Mouse (Mus musculus): Measurements from ENCODE around the gene Dock9.

Dock9 gene

DNA sequence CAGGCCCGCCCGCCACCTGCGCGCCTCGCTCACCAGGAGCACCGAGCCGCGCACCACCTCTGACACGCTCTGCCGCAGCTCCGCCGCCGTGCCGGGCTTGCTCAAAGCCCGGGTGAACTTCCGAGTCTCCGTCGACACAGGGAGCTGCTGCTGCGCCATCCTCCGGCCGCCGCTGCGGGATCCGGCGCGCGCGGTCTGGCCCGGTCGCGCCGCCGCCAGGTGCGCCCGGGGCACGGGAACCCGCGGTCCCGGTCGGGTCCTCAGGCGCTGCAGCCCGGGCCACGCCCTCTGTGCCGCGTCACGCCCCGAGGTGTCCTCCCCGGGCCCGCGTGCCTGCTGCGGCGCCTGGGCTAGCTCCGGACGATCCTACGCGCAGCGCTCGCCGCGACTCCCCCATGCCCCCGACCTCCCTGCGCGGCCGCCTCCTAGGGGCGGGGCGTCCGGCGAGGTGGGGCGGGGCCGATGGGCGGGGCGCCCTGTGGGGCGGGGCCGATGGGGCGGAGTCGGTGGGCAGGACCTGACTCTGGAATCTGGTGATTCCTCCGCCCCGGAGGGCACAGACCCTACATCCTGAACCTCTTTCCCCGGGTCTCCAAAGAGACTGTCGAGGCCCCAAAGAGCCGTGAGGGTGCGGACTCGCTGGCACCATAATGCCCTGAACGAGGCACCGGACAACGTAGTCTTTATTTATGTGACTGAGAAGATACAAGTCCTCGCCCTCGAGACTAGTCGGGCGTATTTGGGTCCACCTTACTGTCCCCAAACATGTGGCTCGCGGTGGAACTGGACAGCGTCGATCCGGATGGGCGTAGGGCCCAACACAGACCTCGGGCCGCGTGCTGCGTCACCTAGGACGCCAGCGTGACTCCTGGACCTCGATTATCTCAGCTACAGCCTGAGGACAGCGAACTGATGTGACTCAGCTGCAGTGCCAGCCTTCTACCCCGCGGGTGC lies at the start of gene Dock9:
Dock9 (minus strand) TSS at position 381 of the 954 bp plus-strand sequence.
- peak; percentile 94 to 95 for DNase-seq

DNA sequence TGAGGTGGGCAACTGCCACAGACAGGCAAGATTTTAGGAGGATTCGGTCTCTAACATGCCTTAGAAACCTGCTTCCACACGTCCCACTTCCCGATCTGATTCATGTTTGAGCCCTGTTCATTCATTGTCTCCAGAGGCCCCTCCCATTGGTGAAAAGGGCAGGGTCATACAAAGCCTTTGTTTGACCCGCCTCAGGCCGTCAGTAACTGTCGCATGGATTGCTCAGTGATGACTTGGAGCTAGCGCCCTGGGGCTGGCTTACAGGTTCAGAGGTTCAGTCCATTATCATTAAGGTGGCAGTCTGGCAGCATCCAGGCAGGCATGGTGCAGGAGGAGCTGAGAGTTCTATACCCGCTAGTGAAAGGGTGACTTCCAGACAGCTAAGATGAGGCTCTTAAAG lies 46.8 kb upstream of the Dock9 start:
- no peak for DNase-seq

DNA sequence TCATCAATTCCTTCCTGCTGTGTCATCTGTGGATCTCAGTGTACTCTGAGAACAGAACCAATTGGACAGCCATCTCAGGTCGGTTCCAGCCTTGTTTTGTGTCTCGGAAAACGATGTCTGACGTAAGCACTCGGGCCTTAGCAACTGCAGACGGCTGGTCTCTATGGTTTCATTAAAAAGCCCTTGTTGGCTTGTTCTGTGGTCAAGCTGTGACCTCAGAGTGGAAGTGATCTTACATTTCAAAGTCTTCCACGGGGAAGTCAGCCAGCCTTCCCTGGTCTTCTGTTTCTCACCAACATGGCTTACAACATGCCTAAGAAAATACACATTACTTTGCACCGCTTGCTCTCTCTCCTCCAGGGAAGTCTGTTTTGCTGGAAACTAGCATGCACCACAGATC lies 42.6 kb upstream of the Dock9 start:
- DNase-seq: no peak

DNA sequence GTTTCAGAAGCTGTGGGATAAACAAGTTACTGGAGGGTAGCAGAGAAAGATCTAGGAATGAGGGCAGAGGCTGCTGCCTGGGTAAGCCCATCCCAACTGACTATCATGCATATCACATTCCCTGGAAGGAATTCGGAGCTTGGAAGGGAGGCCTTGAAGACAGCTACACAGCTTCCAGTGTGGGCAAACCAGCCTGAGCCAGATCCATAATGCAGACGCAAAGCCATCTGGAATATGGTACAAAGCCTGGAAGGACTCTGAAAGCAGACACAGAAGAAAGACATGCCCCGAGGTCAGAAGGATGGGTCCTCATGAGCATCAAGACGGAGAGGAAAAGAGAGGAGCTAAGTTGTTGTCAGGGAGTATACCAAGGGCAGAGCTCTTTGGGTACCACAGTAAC lies 40.5 kb upstream of the Dock9 start:
- no peak for DNase-seq

DNA sequence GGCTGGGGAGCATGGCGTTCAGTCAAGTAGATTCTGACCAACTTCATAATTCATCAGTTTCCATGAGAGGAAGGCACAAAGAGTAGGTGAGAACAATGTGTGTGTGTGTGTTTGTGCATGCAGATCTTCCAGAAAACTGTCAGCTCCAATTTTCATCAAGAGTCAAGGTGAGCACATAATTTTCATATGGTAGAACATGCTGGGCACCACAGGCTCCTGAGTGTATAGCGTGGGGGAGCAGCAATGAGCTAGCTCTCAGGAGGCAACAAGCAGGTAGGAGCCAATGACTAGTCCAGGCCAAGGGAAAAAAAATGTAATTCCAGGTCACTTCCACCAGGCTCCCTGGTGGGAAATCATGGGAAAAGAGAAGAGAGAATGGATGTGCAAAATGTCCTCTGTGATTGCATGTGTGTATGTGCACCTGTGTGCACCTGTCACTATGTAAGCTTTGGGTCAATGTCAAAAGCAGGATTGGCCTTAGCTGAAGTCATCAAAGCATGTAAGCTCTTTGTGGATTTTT lies 35.4 kb upstream of the Dock9 start:
- DNase-seq: no peak

DNA sequence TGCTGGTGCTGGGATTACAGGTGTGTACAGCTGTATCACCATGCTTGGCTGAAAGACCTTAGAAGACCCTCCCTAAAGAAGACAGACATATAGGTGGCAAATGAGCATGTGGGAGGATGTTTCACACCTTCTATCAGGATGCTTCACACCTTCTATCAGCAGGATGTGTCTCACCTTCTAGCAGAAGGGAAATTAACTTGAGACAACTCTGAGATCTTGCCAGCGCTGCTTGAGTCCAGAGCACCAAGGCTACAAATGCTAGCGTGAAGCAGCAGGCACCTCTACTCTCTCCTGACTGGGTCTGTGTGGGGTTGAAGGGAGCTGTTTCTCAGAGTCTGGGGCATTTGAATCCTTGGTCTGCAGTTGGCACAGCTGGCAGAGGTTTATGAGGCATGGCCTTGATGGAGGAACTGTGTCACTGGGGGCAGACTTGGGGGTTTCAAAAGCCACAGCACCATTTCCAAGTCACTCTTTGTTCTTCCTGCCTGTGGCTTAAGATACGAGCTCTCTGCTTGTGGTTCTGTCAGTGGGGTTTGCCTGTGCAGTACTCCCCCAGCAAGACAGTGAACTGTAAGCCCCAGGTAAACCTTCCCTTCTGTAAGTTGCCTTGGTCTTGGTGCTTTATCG lies 32.3 kb upstream of the Dock9 start:
- no peak for DNase-seq

DNA sequence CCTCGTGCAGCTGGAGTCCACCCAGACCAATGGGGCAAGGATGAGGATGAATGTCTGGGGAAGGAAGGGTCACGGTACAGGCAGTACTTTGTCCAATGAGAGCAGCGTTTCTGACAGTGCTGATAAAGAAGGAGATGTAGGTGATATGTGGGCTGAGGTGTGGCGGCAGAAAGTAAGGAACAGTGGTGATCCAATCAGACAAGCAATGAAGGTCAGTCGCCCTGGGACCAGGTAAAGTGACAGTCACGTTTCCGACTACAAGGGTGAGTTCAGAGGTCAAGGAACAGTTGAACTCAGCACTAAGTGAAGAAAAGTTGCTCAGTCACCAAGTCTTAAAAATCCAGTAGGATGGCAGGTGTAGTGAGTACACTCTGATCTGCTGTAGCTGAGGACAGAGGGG lies 29.5 kb upstream of the Dock9 start:
- peak; percentile 4 to 13 for DNase-seq

DNA sequence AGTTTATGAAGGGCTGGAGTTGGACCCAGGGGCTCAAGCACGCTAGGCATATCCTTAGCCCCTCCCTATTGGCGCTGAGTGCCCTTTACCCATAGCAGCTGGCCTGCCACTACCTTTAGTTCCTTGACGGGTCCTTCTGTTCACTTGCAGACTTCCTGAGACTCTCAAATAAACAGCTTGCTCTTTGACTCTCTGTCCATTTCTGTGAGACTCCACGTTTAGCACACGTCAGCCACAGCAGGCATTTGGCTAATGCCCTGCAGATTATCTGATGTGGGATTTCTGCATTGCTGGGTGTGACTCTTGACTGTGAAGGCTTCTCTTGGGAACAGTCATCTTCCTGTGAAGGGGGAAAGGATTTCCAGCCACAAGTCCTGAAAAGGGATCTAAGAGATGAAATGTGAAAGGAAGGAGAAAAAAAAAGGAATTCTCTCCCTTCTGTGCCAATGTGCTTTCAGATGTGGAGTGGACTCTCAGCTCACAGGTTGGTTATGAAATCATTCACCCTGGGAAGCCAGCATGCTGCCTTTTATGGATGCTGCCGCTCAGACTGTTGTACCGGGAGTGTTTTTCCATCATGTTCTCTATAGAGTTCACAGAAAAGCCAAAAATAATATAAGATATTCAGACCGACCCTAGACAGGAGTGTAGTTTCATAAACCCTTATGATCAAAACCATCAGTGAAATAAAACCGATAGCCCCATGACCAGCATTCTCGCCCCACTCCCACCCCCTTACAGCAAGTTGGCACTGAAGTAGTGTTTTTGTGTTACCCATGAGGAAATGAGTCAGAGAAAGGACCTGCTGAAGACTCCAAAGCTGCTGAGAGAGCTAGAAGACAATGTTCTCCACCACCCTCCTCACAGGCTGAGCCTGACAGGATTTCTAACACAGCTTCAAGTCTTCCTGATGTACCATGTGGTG lies 28.1 kb upstream of the Dock9 start:
- peak; percentile 39 to 67 for DNase-seq

DNA sequence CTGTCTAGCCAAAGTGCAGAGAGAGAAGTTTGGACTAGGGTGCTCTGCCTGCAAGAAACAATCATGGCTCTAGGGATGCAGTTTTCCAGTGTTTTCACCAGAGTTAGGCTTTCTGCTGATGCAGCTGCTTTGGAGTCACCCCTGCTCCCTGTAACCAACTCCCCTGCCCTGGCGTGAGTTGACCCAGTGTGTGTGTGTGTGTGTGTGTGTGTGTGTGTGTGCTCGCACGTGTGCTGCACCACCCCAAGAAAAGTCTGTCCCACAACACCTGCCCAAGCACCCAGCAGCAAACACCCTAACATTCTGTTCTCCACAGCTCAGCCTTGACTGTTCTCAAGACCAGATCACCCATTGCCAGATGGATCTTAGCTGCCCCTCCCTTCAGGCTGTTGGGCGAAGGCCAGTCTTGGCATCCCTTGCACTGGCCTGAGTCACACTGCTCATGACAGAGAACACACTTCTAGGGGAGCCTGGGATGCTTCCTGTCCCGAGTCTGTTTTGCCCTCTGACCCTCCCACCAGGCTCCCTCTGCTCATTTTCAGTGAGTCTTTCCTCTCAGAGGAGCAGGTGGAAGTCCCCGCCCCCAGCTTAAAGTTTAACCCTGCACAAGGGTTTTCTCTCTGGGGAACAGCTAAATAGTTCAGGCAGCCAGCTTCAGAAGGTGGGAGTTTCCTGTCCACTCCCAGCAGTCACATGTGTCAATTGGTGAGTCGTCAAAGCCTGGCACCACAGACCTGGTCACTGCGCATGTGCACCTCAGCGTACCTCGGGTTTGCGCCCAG lies 26.9 kb upstream of the Dock9 start:
- DNase-seq: peak; percentile 92 to 94

DNA sequence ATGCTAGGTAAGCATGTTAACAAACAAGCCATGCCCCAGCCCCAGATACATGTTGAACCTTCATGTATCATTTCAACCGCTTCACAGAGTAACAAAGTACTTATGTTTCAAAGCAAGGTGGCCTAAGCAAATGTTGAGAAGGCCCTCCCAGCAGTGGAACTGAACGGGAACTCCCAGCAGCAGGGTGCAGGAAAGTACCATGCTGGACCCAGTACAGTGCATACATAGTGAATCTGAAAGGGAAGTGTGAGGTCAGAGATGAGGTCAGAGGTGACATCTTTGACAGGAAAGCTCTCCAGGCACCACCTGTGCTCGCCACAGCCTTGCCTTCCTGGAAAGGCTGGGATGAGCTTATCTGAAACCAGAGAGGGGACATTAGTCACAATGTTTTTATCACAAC lies 25.4 kb upstream of the Dock9 start:
- DNase-seq: peak in 1 of 2 experiments; percentile 31

DNA sequence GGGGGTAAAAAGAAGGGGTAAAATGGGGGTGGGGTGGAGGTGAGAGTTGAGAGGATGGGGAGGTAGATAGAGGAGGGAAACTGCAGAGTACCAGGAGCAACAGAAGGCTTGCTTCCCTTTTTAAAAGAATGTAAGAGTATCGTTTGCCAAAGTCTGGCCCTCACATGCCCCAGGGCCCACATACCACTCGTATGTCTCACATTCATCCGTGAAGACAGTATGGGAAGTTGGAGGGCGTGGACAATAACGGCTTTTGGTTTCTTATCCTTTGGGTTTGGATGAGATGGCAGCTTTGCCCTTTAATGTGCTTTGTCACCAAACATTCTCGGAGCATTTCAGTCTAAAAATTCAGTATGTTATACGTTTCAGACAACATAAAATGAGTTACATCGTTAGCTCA lies 24.9 kb upstream of the Dock9 start:
- DNase-seq: no peak

DNA sequence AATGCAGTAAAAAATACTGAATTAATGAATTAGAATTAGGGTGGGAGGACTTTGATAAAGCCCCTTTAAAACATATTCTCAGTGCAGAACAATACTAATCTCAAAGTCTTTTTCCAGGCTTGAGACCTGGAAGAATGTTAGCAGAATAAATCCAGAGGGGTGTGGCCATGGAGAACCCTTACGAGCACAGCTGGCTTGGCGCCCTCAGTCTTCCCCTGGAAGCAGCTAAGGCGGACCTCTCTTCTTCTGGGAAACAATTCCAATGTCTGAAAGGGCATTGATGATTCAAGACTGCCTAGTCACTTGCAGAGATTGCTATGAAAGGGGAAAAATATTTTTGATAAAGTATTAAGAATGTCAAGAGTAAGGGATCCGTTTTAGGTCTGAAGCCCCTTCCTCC lies 9.2 kb upstream of the Dock9 start:
- DNase-seq: no peak

DNA sequence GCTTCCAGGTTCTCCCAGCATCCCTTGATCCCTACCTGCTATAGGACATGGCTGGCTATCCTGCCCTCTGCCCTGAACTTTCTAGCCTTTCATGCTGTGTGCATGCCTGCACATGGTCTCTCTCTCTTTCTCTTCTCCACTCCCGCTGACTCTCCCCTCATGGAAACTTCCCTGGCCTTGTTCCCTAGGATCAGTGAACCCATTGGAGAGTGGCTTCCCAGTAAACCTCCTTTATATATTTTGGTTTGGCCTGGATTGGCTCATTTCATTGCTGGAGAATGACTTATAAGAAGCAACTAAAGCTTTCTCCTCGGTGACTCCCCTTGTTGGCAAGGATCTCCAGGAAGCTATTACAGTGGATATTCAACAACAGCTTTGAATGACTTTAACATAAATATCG lies 8.7 kb upstream of the Dock9 start:
- DNase-seq: no peak

DNA sequence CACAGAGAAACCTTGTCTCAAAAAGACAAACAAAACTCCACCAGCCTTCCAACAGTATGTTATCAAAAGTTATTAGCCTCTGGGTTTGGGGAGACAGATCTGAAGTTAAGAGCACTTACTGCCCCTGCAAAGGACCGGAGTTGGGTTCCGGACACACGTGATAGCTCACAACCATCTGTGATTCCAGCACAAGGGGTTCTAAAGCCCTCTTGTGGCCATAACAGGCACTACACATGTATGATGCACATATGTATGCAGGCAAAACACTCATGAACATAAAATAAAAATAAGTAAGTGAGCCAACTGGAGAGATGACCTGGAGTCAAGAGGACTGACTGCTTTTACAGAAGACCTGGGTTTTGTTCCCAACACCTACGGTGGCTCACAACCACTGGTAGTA lies 6.8 kb upstream of the Dock9 start:
- DNase-seq: peak in 1 of 2 experiments; percentile 40

DNA sequence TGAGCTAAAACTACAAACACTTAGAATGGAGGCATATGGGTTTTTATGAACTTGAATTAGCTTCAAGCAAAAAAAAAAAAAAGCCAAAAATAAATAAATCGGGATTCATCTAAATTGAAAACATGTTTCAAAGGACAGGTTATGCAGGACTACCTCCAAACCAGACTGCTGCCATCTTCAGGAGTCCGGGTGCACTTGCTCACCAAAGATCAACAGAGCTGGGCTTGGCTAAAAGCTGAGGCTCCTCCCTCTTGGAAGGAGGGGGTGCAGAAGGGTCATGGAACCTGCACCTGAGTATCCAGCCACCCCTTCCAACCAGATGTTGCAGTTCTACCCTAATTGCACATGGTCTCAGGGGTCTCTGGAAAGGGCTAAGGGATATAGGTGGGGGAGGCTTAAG lies 3.3 kb upstream of the Dock9 start:
- peak; percentile 72 to 75 for DNase-seq

DNA sequence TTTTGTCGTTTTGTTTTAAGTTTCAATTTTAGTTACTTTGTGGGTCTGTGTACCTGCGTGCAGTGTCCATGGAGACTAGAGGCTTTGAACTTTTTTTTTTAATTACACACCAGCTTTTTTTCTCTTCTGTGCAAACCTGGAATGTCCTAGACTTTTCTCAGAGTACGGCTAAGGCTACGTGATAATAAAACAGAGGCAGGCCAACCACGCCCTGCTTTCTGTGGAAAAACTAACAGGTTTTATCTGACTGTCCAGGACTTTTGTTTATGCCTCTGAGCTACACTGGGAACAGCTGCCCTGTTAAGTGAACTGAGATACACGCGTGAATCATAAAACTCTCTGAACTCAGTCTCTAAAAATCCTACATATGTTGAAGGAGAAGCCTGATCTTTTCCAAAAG lies 1.5 kb upstream of the Dock9 start:
- DNase-seq: no peak

DNA sequence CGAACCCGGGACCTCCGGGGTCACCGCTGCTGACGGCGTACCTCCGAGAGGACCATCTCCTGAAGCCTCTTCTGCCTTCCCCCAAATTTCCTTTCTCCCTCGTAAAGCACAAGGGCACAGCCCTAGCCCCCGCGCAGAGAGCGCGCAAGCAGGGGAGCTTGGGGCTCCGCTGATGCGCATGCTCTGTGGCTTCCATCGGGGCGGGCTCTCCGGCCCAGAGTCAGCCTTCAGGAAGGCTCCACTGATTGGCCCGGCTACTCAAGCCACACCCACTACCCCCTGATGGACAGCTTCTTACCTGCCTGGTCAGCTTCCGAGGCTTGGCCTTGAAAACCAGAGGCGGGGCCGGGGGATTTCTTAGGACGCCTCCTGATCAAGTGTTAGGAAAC lies 768 bp upstream of the Dock9 start:
- DNase-seq: peak; percentile 96 to 98

DNA sequence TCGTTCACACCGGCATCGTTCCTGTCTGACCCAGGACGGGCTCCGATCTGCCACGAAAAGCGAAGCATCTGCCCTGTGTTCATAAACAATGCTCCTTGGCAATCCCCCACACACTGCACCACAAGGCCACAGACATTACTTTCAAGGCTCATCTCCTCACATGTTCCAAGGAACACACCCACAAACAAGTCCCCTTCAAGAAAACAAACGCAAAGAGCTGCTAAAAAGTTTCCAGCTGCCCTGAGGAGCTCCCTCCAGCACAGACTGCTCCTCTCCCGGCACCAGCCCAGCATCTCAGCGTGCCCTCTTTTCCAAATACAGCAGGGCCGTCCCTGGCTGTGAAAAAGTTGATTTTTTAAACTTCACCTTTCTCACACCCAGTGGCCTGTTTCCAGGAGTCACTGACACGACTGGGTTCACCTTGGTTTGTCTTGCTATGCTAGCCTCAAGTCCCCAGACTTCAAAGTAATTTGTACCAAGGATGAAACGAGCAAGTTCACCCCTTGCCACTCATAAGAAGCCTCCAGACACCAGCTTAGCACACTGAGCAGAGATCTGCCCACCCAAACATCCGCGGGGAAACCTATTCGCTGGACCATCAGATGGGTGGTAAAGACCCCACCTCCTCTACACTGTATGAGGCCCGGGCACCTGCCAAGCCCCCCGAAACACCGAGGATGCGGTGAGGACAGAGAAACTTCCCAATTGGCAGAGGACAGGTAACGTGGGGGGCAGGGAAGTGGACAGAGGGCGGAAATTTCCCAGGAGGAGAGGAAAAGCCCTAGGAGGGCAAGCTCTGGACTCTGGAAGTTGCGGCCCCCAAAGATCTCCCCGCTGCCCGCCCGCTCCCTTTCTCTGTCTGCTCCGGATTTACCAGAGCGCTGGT lies 823 bp downstream of the Dock9 start:
- DNase-seq: peak in 1 of 2 experiments; percentile 39

DNA sequence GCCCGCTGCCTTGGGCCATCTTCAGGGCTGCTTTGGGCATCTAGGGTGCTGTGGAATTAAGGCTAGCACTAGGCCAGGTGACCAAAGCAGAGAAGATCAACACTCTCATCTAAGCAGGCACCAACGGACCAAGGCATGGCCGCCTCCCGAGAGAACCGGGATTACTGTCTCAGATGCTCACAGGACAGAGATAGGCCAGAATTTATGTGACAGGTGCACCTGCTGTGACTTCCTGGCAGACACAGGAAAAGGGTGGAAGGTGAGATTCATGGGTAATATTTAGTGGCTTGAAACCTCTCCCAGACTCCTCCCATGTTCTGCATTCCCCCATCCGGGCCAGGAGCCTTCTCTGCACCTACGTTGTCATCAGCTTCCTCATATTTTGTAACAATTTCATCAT lies 2.1 kb downstream of the Dock9 start:
- DNase-seq: no peak

DNA sequence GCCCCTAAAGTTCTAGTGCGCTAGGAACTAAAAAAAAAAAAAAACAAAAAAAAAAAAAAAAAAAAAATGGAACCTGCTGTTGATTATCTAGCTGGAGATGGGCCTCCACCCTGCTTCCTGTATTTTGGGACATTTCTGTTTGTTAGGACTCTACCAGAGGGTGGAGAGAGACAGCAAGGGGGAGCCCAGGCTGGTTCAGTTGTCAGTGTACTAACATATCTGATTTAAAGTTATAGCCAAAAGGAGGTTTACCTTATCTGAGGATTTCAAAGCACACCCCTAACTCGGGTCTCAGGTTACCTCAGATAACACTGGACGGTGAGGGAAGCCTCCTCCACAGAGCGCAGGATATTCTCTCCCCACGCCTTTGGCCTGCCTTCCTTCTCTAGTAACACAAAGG lies 4.0 kb downstream of the Dock9 start:
- no peak for DNase-seq

DNA sequence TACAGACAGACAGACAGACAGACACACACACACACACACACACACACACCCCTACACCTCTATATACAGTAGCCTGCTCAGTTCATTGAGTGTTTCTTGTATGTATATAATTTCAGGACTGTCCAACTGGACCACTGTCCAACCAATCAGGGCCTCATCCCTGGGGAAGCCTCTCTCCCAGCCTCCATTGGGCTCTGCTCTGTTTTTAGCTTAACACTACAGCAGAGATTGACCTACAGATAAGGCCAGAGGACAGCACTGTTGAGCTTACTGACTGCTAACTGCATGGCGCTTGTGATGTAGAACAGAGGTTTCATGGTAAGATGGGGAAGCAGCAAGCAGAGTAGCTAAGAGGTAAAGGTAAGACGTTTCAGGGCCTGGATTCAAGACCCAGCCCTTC lies 5.7 kb downstream of the Dock9 start:
- no peak for DNase-seq
